ENCODE assay signal across 14 mouse cellular contexts in the genomic region with DNA sequence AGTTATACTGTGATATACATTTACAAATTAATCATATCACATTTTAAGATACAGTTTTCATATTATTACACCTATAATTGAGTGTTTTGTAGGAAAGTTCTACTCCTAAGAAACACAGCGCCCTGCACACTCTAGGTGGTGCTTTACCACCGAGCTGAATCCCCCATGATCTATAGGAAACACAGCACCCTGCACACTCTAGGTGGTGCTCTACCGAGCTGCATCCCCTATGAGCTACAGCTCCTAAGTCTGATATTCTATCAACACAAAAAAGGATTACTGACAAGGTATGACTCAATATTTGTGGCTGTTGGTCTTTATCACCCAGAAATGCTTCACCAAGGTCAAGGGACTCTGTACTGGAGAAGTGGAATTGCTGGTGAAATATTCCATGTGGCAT. TPM values are rescaled to one million over a fixed set of nuclear protein-coding genes. Genes with fewer than 3 reads are reported as not detected.
"Had no signal": no experiment of that assay in that cellular context is flagged by ENCODE, and none has a peak within 500 bp of the region (broad histone marks: within the 10 kb centered on the region; RNA-seq: fewer than 3 reads in every experiment).

No protein-coding gene starts in this region.

- ATAC-seq: liver, postnatal 0 days had no signal

- H3K27ac ChIP-seq: limb, embryonic 12.5 days; liver, embryonic 13.5 days; macrophage; neural tube, embryonic 12.5 days; stomach, embryonic 15.5 days had no signal

- H3K4me3 ChIP-seq: limb, embryonic 12.5 days; liver, embryonic 13.5 days; neural tube, embryonic 12.5 days; stomach, embryonic 15.5 days had no signal

- H3K4me1 ChIP-seq: limb, embryonic 12.5 days; liver, embryonic 13.5 days; neural tube, embryonic 12.5 days; stomach, embryonic 15.5 days had no signal

- H3K4me2 ChIP-seq: limb, embryonic 12.5 days; liver, embryonic 13.5 days; neural tube, embryonic 12.5 days; stomach, embryonic 15.5 days had no signal

- H3K9ac ChIP-seq: limb, embryonic 12.5 days; liver, embryonic 13.5 days; liver, postnatal 0 days; neural tube, embryonic 12.5 days; stomach, embryonic 15.5 days had no signal

- H3K27me3 ChIP-seq: limb, embryonic 12.5 days; liver, embryonic 13.5 days; neural tube, embryonic 12.5 days; stomach, embryonic 15.5 days had no signal

- H3K9me3 ChIP-seq: limb, embryonic 12.5 days; liver, embryonic 13.5 days; neural tube, embryonic 12.5 days; stomach, embryonic 15.5 days had no signal

- DNase-seq: kidney, adult 18-20 months; kidney, postnatal 10 days; kidney, postnatal 4 days; liver; liver, embryonic 13.5 days; liver, postnatal 0 days; lung, postnatal 10 days; midbrain, embryonic 14.5 days; thymus, postnatal 4 days had no signal

- H3K36me3 ChIP-seq: limb, embryonic 12.5 days; liver, embryonic 13.5 days; neural tube, embryonic 12.5 days; stomach, embryonic 15.5 days had no signal

RNA-seq across cellular contexts. Expression of a gene that starts 27.0 kb away (rescaled TPM):
- total RNA-seq: megakaryocyte-erythroid progenitor cell, adult 5-6 weeks had no signal
